16 mouse cellular contexts compared by ENCODE assay signal in the genomic region with DNA sequence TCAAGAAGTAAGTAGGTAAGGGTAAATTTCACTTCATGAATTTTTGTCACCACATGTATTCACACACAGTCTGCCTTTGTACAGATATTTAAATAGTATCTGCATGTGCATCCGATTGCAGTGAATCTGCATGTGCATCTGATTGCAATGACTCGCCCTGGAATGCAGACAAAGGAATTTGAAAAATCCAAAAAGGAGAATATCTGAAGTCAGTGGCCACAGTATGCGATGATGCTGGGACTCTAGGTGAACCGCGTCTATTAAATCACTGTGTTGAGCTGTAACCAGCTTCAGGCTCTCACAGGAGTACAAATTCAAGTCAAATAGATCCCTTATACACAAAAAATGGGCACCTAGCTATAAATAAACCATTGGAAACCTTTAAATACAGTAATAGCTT. TPM values are rescaled to one million over a fixed set of nuclear protein-coding genes. Genes with fewer than 3 reads are reported as not detected.
A peak's percentile ranks its signal among the peaks of the same experiment; 100 is the strongest.
DNase-seq lines count a peak whose midpoint lies in the region; ATAC-seq and TF ChIP-seq lines count a peak whose summit lies in the region.
"Had no signal": no experiment of that assay in that cellular context is flagged by ENCODE, and none has a peak within 500 bp of the region (broad histone marks: within the 10 kb centered on the region; RNA-seq: fewer than 3 reads in every experiment).

No protein-coding gene starts in this region.

- TF ChIP-seq EP300 in ES-Bruce4 (IDR thresholded peaks at IDR 0.05; ENCODE audit: insufficient read depth, low read depth, low read length): no peak

- peaks cover 7% of the 10 kb centered on the region; the same call in 1 of the 2 replicates for H3K27me3 ChIP-seq in forebrain, embryonic 10.5 days (ENCODE audit: poor library complexity, severe bottlenecking)
- no peaks in the 10 kb centered on the region for H3K27me3 ChIP-seq in forebrain, embryonic 15.5 days
- no peaks in the 10 kb centered on the region for H3K27me3 ChIP-seq in kidney, embryonic 15.5 days
- no peaks in the 10 kb centered on the region for H3K27me3 ChIP-seq in kidney, embryonic 14.5 days (ENCODE audit: control insufficient read depth, insufficient read depth, low read length)
- H3K27me3 ChIP-seq in ES-Bruce4 (ENCODE audit: control insufficient read depth, insufficient read depth, low read length, poor library complexity, severe bottlenecking): no peaks in the 10 kb centered on the region
- H3K27me3 ChIP-seq: heart, embryonic 15.5 days; intestine, embryonic 15.5 days; midbrain, embryonic 15.5 days had no signal

- H3K9ac ChIP-seq in forebrain, embryonic 15.5 days (replicated peaks): no peak overlapping the region
- no peak overlapping the region for H3K9ac ChIP-seq in kidney, embryonic 15.5 days
- no peak overlapping the region for H3K9ac ChIP-seq in kidney, embryonic 14.5 days (ENCODE audit: low read depth, low read length)
- no peak overlapping the region for H3K9ac ChIP-seq in ES-Bruce4 (ENCODE audit: low read depth, poor library complexity, severe bottlenecking)
- H3K9ac ChIP-seq: heart, embryonic 15.5 days; intestine, embryonic 15.5 days; liver, postnatal 0 days; midbrain, embryonic 15.5 days had no signal

- TF ChIP-seq CTCF in ES-Bruce4 (IDR thresholded peaks at IDR 0.05; ENCODE audit: low read depth, low read length): no peak
- no peak for TF ChIP-seq CTCF in embryonic fibroblast, embryonic 13.5 days (IDR thresholded peaks at IDR 0.05; ENCODE audit: borderline replicate concordance, insufficient read depth, low read length)

- peak overlapping the region; percentile 85 for H3K27ac ChIP-seq in forebrain, embryonic 10.5 days
- no peak overlapping the region for H3K27ac ChIP-seq in forebrain, embryonic 15.5 days (replicated peaks)
- H3K27ac ChIP-seq in kidney, embryonic 15.5 days: peak overlapping the region; percentile 86
- no peak overlapping the region; the same call in 1 of the 2 replicates for H3K27ac ChIP-seq in kidney, embryonic 14.5 days (ENCODE audit: low read depth, low read length)
- peak overlapping the region; percentile 31; the same call in 1 of the 2 replicates for H3K27ac ChIP-seq in ES-Bruce4 (ENCODE audit: insufficient read depth, low read length)
- H3K27ac ChIP-seq in embryonic fibroblast, embryonic 13.5 days (ENCODE audit: insufficient read depth, low read length): peak overlapping the region; percentile 99

- ATAC-seq in forebrain, embryonic 15.5 days (replicated peaks): no peak
- no peak for ATAC-seq in kidney, embryonic 15.5 days (replicated peaks; ENCODE audit: low FRiP score)
- no peak for ATAC-seq in kidney, embryonic 14.5 days (ENCODE audit: low FRiP score, low TSS enrichment)

- no peak for TF ChIP-seq POLR2A in ES-Bruce4 (IDR thresholded peaks at IDR 0.05; ENCODE audit: insufficient read depth, low read length)
- no peak for TF ChIP-seq POLR2A in embryonic fibroblast, embryonic 13.5 days (IDR thresholded peaks at IDR 0.05; ENCODE audit: low read depth, low read length)

- no peak for DNase-seq in forebrain, embryonic 10.5 days (ENCODE audit: extremely low spot score, low spot score)
- DNase-seq in cerebellum, postnatal 36 days: no peak
- no peak for DNase-seq in thymus, postnatal 25 days
- DNase-seq: adrenal gland, adult 2 months; cerebellum, postnatal 10 days; gastrocnemius, postnatal 10 days; layer of hippocampus, adult 9-11 months; liver, postnatal 0 days had no signal

- H3K4me2 ChIP-seq in forebrain, embryonic 15.5 days (replicated peaks): no peak overlapping the region
- no peak overlapping the region for H3K4me2 ChIP-seq in kidney, embryonic 15.5 days
- H3K4me2 ChIP-seq in kidney, embryonic 14.5 days (replicated peaks; ENCODE audit: low read depth, low read length): no peak overlapping the region
- H3K4me2 ChIP-seq: midbrain, embryonic 15.5 days had no signal

- no peaks in the 10 kb centered on the region for H3K36me3 ChIP-seq in forebrain, embryonic 10.5 days (replicated peaks)
- no peaks in the 10 kb centered on the region for H3K36me3 ChIP-seq in forebrain, embryonic 15.5 days
- H3K36me3 ChIP-seq in kidney, embryonic 15.5 days: no peaks in the 10 kb centered on the region
- H3K36me3 ChIP-seq in kidney, embryonic 14.5 days (ENCODE audit: control insufficient read depth, insufficient read depth, low read length): no peaks in the 10 kb centered on the region
- H3K36me3 ChIP-seq in ES-Bruce4 (ENCODE audit: control insufficient read depth, insufficient read depth, low read length, poor library complexity, severe bottlenecking): no peaks in the 10 kb centered on the region
- H3K36me3 ChIP-seq: heart, embryonic 15.5 days; intestine, embryonic 15.5 days; midbrain, embryonic 15.5 days had no signal

- no peaks in the 10 kb centered on the region for H3K9me3 ChIP-seq in forebrain, embryonic 10.5 days
- H3K9me3 ChIP-seq in forebrain, embryonic 15.5 days: no peaks in the 10 kb centered on the region
- no peaks in the 10 kb centered on the region for H3K9me3 ChIP-seq in kidney, embryonic 15.5 days (replicated peaks)
- H3K9me3 ChIP-seq in kidney, embryonic 14.5 days (ENCODE audit: control insufficient read depth, low read length): no peaks in the 10 kb centered on the region
- H3K9me3 ChIP-seq in ES-Bruce4 (replicated peaks; ENCODE audit: control insufficient read depth, insufficient read depth, low read length, poor library complexity, severe bottlenecking): no peaks in the 10 kb centered on the region
- H3K9me3 ChIP-seq: heart, embryonic 15.5 days; intestine, embryonic 15.5 days; midbrain, embryonic 15.5 days had no signal

- WGBS in forebrain, embryonic 10.5 days: 63% methylated on average over 5 of the region's 5 CpGs
- WGBS in forebrain, embryonic 15.5 days: 69% methylated on average over 5 of the region's 5 CpGs
- WGBS in kidney, embryonic 15.5 days: 55% methylated on average over 5 of the region's 5 CpGs
- 70% methylated on average over 5 of the region's 5 CpGs for WGBS in kidney, embryonic 14.5 days

- H3K4me3 ChIP-seq in forebrain, embryonic 10.5 days: no peak overlapping the region
- no peak overlapping the region for H3K4me3 ChIP-seq in forebrain, embryonic 15.5 days
- no peak overlapping the region for H3K4me3 ChIP-seq in kidney, embryonic 15.5 days (replicated peaks)
- no peak overlapping the region for H3K4me3 ChIP-seq in kidney, embryonic 14.5 days (ENCODE audit: low read length)
- no peak overlapping the region for H3K4me3 ChIP-seq in ES-Bruce4 (ENCODE audit: low read depth, low read length)
- no peak overlapping the region for H3K4me3 ChIP-seq in embryonic fibroblast, embryonic 13.5 days (ENCODE audit: insufficient read depth, low read length)
- H3K4me3 ChIP-seq: heart, embryonic 15.5 days; intestine, embryonic 15.5 days; midbrain, embryonic 15.5 days had no signal

- peaks cover 36% of the 10 kb centered on the region for H3K4me1 ChIP-seq in forebrain, embryonic 10.5 days
- H3K4me1 ChIP-seq in forebrain, embryonic 15.5 days: 0 out of 2 replicates have a peak, but pooled peaks cover 3% of the 10 kb centered on the region
- H3K4me1 ChIP-seq in kidney, embryonic 15.5 days: peaks cover 27% of the 10 kb centered on the region
- peaks cover 13% of the 10 kb centered on the region for H3K4me1 ChIP-seq in kidney, embryonic 14.5 days (ENCODE audit: control insufficient read depth, insufficient read depth, low read length)
- no peaks in the 10 kb centered on the region for H3K4me1 ChIP-seq in ES-Bruce4 (ENCODE audit: control insufficient read depth, insufficient read depth, low read length)
- peaks cover 29% of the 10 kb centered on the region for H3K4me1 ChIP-seq in embryonic fibroblast, embryonic 13.5 days (ENCODE audit: control insufficient read depth, insufficient read depth, low read length)
- H3K4me1 ChIP-seq: midbrain, embryonic 15.5 days had no signal

RNA-seq across cellular contexts. Expression of a gene that starts 53.0 kb away (rescaled TPM):
- 49.9 and 64.8 TPM in 2 replicates for polyA plus RNA-seq in forebrain, embryonic 10.5 days (2016; fragmentation: Nextera tagmentation; extraction: Ambion mirVana)
- polyA plus RNA-seq in forebrain, embryonic 15.5 days (2015; fragmentation: Nextera tagmentation; extraction: Ambion mirVana): 27.2 and 30.1 TPM in 2 replicates
- 67.7 and 68.6 TPM in 2 replicates for polyA plus RNA-seq in kidney, embryonic 15.5 days (2015; fragmentation: Nextera tagmentation; extraction: Ambion mirVana)
- 22.4 and 30.9 TPM in 2 replicates for polyA plus RNA-seq in kidney, embryonic 14.5 days (2014; fragmentation: Nextera tagmentation; extraction: Ambion mirVana)
- 204 and 217 TPM in 2 replicates for polyA plus RNA-seq in ES-Bruce4 (2011; ENCODE audit: insufficient read depth, insufficient read length, low read depth, missing spikeins)
- polyA plus RNA-seq in embryonic fibroblast, embryonic 13.5 days (2011; ENCODE audit: insufficient read length, low read depth, missing spikeins): 464 and 759 TPM in 2 replicates

RNA-seq across cellular contexts. Expression of a gene that starts 55.7 kb away (rescaled TPM):
- 41.9 and 42.3 TPM in 2 replicates for polyA plus RNA-seq in forebrain, embryonic 10.5 days (2016; fragmentation: Nextera tagmentation; extraction: Ambion mirVana)
- polyA plus RNA-seq in forebrain, embryonic 15.5 days (2015; fragmentation: Nextera tagmentation; extraction: Ambion mirVana): 162 and 170 TPM in 2 replicates
- polyA plus RNA-seq in kidney, embryonic 15.5 days (2015; fragmentation: Nextera tagmentation; extraction: Ambion mirVana): 71.2 and 76.1 TPM in 2 replicates
- 63.2 and 65.5 TPM in 2 replicates for polyA plus RNA-seq in kidney, embryonic 14.5 days (2014; fragmentation: Nextera tagmentation; extraction: Ambion mirVana)
- 43.7 and 45.1 TPM in 2 replicates for polyA plus RNA-seq in ES-Bruce4 (2011; ENCODE audit: insufficient read depth, insufficient read length, low read depth, missing spikeins)
- 145 and 197 TPM in 2 replicates for polyA plus RNA-seq in embryonic fibroblast, embryonic 13.5 days (2011; ENCODE audit: insufficient read length, low read depth, missing spikeins)

Comparison
In these comparisons a context has a peak if more than half of its experiments do, and no peak if none do; other contexts are left out.
1. H3K27ac ChIP-seq: peak in forebrain, embryonic 10.5 days (single experiment), kidney, embryonic 15.5 days (single experiment), ES-Bruce4 (single experiment) and embryonic fibroblast, embryonic 13.5 days (single experiment); none in forebrain, embryonic 15.5 days (single experiment) and kidney, embryonic 14.5 days (single experiment).